Mouse (Mus musculus) induced T-regulatory cell, adult 2 months (primary cell): Measurements from ENCODE around the gene D630045J12Rik.

ENCODE experiments used
- DNase-seq: peaks from one replicate; pipeline ENCODE4 v3.0.0-alpha.2; 2012; ENCODE audit warnings: low read depth

Gene D630045J12Rik

DNA sequence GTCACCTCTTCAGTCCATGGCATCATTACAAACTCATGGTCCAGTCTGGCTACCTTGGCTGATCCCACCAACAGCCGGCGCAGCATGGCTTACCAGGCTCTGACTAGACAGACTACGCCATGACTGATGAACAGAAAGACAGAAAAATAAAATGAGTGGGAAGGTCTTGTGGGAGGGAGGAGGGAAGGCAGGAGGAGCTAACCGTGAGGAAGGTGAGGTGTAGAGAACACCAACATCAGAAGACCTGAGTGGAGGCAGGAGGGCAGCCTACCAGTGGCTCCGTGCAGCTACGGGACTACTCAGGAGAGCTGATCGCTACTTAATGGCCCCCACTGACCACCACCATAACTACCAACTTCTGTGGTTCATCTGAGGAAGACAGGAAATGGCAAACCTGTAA is 60.9 kb downstream of the D630045J12Rik start:
- DNase-seq: no peak

DNA sequence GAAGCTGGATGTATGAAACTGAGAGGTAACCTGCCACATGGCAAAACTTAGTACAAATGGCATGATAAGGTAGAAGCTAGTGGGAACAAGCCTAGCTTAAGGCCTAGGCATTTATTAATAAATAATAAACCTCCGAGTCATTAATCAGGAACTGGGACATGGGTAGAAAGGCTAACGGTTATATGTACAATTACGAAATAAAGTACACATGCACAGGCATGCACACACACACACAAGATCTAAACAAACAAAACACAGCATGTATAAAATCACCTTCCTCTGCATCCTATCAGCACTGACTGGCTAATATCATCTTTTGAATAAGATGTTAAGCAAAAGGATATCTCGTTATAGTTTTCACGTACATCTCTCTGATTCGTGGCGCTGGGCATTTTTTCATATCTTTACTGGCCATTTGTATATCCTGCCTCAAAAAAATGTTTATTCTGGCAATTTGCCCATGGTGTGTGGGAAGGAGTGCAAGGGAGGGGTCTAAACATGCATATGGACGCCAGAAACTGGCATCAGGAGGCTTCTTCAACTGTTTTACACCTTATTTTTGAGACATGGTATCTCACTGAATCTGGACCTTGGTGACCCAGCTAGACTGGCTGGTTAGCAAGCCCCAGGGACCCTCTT is 67.4 kb downstream of the D630045J12Rik start:
- no peak for DNase-seq

DNA sequence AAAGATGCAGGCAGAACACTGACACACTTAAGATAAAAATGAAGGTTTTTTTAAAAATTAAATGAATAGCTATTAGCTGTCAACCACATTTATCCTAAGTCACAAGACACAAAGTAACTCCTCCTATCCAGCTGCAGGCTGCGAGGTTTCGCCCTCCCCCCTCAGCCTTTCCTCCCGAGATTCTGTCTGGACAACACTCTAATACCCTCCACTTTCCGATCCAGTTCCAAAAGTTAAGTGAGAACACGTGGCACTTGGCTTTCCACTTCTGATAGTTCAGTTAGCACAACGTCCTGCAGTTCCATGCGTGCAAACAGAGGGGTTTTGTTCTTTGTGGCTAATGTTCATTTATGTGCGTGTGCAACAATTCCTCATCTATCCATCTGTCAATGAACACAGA is 69.0 kb downstream of the D630045J12Rik start:
- no peak for DNase-seq

DNA sequence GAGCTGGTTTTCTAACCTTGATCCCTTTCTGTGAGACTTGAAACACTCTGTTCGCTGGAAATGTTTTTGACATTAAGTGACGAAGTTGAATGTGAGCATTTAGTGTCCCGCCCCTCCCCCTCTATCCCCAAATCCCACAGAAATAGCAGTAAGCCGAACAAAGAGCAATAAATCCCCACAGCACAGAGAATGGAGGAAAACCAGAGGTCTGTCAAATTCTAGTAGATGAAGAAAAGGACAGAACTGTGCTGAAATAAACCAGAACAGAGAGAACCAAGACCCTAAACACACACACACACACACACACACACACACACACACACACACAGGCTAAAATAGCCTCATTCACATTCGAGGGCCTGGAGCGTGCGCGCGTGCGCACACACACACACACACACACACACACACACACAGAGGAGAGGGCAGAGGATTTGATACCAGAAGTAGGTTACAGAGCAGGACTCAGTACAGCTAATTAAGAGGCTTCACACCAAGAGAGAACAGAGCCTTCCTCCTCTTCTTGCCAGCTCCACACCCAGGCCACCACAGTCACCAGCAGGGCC is 72.0 kb downstream of the D630045J12Rik start:
- no peak for DNase-seq

DNA sequence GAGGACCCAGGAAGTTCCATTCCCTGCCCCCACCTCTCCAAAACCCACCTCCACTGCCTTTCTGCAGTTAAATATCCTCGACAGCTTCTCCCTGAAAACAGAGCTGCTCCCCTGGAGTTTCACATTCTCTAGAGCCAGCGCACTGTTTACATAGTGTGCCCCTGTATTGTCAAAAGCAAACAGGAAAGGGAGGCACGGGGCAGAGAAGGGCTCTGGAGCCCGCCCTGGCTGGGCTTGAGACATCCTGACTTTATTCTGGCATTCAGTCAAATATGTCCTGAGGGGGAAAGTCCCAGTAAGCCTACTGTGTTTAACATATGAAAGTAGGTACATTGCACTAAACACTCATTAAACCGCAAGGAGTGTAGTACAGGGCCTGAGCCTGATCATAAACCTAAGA is 73.1 kb downstream of the D630045J12Rik start:
- DNase-seq: no peak

DNA sequence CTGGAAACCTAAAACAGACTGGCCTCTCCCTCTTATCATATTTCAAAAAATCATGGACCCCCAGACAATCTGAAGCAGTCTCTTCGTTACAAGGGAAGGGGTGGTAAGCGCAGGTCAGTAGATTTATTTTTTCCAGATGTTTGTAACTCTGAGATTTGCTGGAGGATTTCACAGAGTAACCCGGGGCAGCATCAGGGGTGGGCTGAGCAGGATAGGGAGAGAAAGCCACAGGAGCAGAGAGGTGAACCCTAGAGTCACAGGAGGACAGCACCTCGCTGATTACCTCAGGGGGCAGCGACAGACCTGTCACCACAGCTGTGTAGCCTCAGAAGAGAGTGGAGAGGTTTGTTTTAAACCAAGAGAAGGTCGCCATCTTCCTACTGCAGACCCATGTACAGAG is 88.4 kb downstream of the D630045J12Rik start:
- DNase-seq: no peak

DNA sequence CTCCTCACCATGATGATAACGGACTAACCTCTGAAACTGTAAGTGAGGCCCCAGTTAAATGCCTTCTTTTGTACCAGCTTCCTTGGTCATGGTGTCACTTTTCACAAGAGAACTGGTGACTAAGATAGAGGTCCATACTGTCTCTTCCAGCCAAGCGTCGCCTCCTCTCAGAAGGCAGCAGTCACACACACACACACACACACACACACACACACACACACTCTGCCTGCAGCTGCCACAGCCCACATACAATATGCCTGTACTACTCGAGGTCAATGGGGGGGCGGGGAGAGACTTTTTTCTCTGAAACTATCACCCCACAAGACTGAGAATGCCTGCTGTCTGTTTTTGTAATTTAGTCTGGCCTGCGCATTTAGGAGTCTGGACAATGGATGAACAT is 89.1 kb downstream of the D630045J12Rik start:
- DNase-seq: no peak

DNA sequence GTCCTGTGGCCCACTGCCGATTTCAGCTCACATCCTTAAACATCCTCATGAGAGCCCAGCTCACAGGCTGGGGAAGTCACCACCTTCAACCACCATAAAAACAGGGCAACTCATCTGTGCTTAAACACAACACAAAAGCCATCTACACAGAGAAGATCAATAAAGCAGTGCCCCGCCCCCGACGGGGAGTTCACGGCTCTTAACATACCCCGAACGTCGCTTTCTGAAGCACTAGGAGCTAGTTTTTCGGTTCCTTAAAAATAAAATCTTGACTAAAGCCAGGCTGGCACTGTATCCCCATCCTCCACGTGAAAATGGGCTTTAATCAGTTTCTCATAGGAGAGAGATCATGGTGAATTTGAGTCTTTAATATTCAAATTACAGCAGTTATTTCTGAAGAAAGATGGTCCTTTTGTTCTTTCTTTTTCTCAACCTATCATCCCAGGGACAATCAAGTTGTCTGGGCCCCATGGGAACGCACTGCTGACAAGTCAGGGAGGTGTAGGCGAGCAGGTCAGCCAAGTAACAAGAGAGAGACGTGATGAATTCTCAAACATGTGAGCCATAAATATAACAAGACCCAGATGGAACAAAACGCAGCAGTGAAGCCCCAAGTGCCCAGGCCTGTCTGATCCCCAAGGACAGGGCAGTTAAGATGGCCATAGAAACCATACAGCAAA is 90.8 kb downstream of the D630045J12Rik start:
- no peak for DNase-seq

DNA sequence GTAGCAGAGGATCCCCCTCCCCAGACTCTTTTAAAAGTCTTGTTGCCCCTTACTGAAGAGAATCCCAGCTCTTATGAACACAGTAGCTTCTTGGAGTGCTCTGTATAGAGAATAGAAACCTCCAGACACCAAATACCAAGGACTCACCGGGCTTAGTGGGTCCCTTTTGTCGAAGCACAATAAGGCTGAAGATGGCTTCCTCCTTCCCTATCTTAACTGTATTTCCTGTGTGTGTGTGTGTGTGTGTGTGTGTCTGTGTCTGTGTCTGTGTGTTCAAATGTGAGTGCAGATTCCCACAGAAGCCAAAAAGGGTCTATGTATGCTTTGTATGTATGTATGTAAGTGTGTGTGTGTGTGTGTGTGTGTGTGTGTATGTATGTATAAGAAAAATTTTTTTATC is 93.3 kb downstream of the D630045J12Rik start:
- no peak for DNase-seq

DNA sequence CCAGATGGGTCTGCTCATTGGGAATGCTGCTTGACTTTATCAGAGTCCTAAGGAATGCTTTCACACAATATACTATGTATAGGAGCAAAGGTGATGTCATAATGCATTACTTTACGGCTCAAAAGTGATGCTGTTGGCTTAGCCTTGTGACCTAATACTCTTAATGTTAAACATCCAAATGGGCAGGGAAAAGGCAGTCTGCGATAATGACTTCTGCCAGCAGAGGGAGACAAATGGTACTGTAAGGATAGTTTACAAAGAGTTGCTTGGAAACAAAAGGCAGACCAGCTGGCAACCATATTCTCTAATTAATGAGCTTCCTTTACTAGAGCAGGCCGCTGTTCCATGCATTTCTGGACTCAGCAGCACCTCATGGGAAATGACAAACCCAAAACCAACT is 93.7 kb downstream of the D630045J12Rik start:
- peak; percentile 81 for DNase-seq

DNA sequence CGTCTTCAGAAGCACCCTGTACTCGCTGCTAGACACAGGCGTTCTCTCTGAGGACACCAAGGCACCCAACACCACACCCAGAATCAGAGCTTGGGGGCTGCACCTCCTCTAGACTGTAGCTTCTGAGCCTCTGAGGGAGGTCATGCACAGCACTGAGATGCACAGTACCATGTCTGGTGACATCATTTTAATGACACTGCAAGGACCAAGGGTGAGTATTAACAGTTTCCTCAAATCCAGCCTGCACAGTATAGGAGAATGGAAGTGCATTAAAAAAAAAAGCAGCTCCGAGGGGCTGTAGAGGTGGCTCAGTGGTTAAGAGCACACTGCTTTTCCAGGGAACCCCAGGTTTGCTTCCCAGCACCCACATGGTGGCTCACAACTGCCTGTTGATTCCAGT is 94.2 kb downstream of the D630045J12Rik start:
- DNase-seq: no peak

DNA sequence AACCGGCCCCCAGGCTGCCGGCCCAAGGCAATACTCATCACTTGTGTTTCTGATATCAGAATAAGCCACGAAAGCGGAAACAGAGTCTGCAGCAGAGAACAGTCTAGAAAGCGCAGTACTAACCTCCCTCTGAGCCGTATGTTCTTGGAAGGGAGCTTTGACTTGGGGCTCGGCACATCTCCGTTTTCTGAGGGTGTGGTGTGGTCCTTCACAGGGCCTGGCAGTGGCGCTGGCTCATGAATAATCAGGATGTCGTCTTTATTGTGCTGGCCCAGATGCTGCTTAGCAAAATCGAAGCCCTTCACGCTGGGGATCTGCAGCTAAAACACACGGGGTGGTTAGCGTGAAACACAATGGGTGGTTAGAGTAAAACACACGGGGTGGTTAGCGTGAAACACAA is 95.9 kb downstream of the D630045J12Rik start:
- no peak for DNase-seq

DNA sequence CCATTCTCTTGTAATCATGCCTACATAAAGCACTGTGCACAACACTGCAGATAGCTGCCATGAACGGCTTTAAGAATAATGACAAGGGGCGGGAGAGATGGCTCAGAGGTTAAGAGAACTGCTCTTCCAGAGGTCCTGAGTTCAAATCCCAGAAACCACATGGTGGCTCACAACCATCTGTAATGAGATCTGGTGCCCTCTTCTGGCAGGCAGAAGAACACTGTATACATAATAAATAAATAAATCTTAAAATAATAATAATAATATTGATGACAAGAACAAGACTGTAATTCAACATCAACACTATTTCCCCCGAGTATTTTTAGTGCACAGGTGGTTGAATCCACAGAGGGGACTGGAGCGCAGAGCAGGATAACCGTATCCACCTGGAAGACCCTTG is 97.6 kb downstream of the D630045J12Rik start:
- DNase-seq: no peak

DNA sequence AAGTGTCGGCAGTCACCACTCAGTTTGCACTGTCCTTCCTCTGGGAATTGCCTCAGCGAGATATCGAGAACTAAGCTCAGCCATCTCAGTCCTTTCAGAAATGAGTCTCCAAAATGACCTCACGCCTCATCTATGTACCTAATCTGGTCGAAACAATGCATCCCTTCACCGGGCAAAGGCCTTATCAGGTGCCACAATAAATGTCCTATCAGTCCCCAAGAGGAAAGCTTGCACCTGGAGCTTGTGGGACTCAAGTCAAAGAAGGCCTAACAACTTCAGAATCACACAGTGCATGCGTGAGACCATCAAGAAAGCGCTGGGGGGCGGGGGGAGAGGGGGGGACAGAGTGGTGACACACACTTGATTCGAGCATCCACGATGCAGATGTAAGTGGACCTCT is 101.5 kb downstream of the D630045J12Rik start:
- DNase-seq: no peak

DNA sequence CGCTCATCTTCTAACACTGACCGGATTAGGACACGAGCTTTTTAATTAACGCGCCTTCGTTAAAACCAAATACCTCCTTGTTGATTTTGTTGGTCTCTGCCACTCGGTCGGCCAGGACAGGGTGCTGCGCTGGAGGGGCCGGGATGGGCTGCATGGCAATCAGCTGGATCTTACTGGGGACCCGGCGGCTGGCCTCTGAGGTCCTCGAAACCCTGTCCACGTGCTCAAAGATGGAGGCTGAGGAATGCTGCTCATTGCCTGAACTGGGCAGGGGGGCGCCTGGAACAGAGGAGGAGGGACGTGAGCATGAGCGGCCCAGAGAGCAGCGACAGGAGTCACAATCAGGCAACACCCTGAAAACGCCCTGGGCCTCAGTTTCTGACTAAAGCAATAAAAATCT is 104.3 kb downstream of the D630045J12Rik start:
- no peak for DNase-seq

DNA sequence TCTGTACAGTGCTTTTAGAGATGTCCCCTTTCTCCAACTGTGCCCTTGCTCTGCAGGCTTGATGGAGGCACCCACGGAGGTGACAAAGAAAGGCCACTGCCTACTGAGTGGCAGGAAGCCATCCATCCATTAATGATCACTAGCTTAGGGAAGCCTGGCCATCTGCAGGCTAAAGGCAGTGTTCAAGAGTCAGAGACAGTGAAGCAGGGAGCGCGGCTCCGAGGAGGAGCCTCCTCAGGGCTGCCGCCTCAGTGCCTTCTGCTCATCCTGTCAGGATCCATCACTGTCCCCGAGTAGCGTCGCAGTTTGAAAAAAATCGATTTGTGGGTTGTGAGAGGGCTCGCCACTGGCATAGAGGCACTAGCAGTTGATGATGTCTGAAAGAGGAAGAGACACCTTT is 105.2 kb downstream of the D630045J12Rik start:
- no peak for DNase-seq

DNA sequence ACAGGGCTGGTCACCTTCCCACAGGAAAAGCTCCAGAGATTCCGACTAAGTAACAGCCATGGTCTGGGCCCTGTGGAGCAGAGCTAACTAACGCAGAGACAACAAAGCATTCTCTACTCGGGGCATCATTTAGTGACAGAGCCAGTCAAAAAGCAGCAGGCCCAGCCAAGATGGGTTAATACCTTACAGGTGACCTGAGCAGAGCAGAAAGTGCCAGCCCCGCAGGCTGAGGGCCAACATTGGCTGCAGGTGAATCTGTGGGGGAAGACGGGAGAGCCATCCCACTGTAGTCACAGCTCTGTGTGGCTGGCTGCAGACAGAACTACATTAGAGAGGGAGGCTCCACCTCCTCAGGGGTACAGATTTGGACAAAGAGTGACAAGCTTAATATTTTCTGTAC is 106.5 kb downstream of the D630045J12Rik start:
- DNase-seq: no peak

DNA sequence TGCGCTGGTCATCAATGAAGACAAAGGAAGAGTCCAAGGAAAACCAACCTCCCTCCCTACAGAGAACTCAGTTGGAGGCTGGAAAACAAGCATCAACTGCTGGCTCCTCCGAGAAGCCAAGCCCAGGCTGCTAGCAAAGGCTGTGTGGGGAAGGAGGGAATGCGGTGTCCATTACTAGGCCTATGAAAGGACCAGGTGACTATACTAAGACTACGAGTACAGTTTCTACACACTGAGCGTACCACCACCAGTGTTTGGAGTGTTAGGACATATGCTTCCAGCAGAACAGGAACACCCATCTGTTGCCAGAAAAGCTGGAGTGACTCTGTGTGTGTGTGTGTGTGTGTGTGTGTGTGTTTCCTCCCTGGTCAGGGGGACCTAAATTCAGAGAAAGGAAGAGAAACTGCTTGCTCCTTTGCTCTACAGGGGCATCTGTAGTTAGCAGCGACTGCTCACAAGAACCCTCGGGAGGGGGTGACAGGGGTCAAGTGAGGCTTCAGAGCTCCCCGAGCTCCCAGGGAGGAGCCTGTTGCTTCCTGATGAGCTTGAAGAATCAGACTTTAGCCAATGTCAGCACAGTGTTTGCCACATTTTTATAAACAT is 108.2 kb downstream of the D630045J12Rik start:
- DNase-seq: no peak

DNA sequence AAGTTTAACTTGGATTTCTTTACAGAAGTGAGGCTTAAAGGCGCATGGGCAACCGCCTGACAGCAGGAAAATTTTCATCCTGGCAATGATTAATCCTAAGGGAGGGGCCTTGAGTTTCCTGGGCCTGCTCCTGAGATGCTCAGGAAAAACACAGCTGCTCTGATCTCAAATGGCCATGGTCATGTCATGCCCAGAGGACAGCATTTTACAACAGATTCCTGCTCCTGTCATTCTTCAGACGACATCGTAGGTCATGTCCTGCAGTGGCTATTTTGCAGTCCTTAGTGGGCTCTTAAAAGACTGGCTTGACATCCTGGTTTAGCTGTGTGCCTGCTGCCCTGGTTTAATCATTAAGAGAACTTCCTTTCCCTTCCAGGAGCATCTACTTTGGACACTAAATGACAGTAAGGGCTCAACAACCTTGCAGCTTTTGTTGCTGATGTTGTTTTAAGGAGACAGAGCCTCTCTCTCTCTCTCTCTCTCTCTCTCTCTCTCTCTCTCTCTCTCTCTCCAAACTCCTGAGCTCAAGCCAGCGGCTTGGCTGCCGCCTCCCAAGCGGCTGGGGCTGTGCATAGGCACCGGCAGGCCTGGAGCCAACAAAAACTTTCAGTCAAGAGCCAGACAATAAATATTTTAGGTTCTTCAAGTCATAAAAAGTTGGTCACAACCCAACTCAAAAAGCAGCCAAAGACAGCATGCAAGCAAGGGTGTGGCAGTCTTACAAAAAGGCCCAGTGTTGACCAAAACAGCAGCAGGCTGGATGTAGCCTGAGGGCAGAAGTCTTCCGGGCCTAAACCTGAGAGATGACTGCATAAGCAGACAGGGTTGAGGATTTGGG is 109.4 kb downstream of the D630045J12Rik start:
- DNase-seq: no peak

DNA sequence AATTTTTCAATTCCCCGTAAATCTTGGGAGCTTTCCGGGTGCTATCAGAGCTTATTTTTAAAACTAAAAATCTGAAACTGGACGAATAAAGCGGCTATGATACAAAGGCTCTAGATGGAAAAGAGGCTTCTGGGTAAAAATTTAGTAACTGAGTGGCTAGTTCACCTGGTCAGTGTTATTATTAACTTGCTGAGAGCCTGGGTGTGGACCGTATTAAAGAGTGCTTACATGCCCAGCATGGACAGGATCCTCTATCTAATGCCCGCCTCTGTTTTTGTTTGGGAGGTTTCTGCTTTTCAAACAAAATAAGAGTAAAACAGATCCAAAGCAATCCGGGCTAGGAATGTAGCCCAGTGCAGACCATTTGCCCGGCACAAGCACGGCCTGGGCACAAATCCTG is 113.4 kb downstream of the D630045J12Rik start:
- no peak for DNase-seq

DNA sequence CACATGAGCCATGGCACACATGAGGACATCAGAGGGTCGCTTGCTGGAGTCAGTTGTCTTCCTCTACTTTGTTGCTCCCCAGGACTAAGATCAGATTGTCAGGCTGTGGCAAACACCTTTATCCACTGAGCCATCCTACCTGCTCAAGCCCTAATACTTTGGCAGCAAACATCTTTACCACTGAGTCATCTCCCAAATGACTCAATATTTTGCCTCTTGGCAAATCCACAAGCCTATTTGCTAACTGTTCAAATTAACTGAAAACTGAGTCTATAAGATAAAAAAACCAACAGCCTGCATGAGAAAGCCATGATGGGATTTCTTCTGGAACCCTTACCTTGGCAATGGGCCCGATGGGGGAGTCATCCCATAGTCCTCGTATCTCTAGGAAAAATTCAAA is 114.7 kb downstream of the D630045J12Rik start:
- no peak for DNase-seq

DNA sequence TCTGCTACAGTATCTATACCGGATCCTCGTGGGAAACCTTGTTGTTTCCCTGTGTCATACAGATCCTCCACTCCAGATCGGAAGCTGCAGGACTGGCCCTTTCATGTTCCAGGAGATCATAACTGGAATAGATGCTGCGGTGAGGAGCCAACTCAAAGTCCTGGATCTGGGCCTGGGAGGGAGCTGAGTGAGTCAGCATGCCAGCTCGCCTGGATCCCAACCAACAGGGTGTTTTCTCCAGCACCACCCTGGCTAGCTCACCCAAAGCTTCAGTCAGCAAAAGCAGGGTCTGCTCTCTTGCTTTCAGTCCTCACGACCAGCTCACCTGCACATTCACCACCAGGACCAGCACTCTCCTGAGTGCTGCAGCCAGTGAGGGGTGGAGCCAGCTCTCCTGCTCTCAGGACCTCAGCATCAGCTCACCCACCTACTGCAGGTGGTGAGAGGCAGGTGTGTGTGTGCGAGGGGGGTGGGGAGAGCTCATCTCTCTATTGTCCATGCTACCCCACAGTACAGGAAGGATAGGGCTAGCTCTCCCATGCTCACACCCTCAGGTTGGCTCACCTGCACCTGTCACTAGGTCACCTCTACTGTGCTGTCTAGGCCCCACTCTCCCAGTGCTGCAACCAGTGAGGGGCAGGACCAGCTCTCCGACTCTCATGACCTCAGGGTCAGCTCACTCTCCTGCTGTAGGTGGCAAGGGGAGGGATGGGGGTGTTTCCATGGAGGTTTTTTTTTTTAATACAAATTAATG is 118.8 kb downstream of the D630045J12Rik start:
- no peak for DNase-seq
